Mouse (Mus musculus): ENCODE data around the gene Phlda1. TPM values are rescaled to one million over a fixed set of nuclear protein-coding genes. Genes with fewer than 3 reads are reported as not detected.

Gene Phlda1
- 9.3 and 24.7 TPM in 2 replicates for polyA plus RNA-seq (2012; rRNA removed; ENCODE audit: low replicate concordance)

DNA sequence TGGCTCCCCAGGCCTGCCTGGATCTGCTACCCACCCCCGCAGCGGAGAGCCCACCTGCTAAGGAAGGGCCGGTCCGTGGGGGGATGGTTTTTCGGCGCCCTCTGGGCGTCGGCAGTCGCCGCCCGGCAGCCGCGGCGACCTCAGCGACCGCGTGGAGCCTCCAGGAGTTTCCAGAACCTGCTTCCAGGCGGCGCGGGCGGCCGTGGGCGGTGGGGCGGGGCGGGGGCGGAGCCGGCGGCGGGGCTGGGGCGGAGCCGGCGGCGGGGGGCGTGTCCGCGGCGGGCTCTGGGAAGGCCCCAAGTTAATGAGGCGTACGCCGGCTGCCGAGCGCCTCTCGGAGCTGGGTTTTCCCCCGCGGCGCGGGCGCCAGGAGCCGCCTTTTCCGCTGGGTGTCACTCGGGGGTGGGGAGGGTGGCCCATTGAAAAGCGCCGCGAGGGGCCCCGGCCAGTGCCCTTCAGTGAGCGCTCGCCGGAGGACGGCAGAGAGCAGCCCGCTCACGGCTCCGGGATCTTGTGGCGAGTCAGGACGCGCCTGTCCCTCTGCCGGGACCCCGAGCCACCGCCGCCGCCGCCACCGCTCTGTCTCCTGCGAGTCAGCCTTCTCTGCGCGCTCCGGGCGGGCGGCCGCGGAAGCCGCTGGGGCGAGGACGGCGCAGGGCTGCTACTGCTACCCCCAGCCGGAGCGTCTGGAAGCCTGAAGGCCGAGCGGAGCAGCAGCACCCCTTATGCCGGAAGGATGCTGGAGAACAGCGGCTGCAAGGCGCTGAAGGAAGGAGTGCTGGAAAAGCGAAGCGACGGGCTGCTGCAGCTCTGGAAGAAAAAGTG lies at the start of gene Phlda1:
Phlda1 (plus strand) TSS at position 186 of the 825 bp plus-strand sequence.

DNA sequence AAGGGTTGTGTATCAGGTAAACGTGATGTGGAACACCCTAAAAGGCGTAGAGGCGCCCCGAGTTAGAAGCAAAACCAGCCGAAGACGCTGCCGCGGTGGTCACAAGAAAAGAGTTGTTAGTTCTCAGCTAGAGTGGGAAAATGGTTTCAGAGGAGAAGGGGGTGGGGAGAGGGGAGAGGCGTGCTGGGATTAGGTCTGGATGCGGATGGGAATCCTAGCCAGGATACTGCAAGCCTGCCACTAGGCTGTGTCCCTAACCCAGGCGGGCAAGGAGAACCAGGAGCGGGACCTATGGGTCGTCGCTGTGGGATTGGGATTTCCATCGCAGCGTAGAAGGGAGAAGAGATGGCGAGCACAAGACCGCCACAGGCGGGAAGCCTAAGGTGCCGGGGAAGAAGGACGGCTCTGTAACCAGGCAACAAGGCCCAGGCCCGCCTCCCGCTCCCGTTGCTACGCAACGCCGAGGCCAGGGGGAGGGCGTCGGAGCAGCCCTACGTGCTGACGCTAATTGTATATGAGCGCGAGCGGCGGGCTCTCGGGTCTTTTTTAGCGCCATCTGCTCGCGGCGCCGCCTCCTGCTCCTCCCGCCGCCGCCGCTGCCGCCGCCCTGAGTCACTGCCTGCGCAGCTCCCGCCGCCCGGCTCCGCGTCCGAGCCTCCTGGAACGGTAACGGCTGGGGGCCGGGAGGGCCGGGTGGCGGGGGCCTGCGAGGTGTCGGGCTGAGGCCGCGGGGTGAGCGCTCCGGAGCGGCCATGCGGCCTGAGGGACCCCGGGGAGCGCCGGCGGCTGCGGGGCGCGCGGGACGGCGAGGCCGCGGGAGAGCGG lies 33.2 kb upstream of the Phlda1 start, which contains the start of gene Nap1l1:
Nap1l1 (plus strand) TSS at position 538 of the 825 bp plus-strand sequence.

Other genes starting within 250 kb of the Phlda1 start
- gene Bbs10, start 207.6 kb upstream of the Phlda1 start, polyA plus RNA-seq (2012; rRNA removed; ENCODE audit: low replicate concordance), result 2.2 and 2.4 TPM in 2 replicates
- gene Nap1l1, start 33.1 kb upstream of the Phlda1 start, polyA plus RNA-seq (2012; rRNA removed; ENCODE audit: low replicate concordance), result 24.8 and 24.9 TPM in 2 replicates

Data from subcutaneous adipose tissue, adult 2 months (tissue).